Mouse (Mus musculus): ENCODE results near the gene Slc44a2. TPM values are rescaled to one million over a fixed set of nuclear protein-coding genes. Genes with fewer than 3 reads are reported as not detected.

Slc44a2 gene
- 379 TPM for total RNA-seq (2023)

DNA sequence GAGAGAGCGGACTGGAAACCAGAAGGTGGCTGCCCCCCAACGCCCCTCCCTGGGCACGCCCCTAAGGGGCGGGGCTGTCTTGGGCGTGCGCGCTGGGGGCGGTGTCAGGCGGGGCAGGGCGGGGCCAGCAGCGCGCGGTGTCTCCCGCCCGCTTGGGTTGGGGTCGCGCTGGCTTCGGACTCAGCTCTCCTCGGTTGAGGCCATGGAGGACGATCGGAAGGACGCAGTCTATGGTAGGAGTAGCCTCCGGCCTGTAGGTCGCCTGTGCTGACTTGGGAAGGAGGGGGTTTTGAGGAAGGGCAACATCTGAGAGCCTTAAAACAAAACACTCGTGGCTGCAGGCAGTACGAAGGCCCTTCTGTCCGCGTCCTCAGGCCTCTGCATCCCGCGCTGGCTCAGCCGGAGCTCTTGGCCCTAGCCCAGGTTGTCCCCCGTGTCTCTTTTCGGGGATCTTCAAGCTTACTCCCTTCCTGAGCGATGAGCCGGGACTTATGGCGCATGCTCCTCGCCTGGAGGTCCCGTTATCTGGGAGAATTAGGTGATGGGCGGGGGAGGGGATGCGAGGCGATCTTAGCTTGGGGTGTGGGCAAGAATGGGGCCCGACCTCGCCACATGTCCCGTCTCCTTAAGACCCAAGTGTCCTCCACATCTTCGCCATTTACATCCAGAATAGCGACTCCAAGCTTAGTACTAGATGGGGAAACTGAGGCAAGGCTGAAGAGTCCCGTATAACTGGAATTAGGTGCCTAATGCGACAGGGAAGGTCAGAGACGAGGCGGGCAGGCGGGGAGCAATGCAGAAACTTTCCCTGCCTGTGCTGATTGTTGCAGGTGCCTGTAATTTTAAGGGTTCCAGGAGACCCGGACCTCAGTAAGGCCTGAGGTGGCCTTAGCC lies at the start of gene Slc44a2:
TSS of gene Slc44a2 (plus strand) at position 80 of the 894 bp plus-strand sequence.

DNA sequence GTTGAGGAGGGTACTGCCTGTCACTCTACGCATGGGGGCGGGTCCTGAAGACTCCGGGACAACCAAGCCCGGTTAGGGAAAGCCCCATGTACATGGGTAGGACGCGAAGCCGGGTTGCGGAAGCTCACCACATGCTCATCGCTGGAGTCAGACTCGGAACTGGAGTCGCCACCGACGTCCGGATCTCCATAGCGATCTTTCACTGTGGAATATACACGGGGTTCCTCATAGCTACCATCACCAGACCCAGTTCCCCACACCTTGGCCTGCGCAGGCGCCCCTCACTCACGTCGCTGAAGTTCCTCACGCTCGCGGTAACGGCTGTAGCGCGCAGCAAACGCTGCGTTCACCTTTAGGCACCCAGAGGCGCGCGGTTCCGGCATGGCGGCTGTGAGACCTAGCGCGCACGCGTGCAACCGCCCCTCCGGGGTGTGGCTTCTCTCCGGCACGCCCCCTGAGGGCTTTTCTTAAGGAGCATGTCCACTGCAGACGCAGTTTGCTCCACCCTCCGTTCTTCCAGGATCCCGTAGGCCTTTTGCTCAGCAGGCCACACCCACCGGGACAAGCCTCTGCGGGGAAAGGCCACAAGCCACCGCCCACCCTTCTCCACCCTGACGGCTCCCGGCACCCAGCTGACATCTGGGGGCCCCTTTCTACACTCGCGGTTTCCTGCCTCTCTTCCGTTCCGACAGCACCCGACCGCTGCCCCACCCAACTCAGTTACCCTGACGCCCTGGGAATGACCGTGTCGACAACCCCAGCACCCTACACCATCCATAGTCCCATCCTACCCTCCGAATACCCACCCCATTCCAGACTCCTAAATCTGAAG lies 32.7 kb upstream of the Slc44a2 start, which contains the start of gene Kri1:
TSS of gene Kri1 (minus strand) at position 399 of the 832 bp plus-strand sequence.

GRCm38 (mm10) chr9:21291022-21291787 lies 29.3 kb upstream of the Slc44a2 start, which contains the start of gene Cdkn2d:
Cdkn2d (minus strand) TSS chr9:21291407.

GRCm38 (mm10) chr9:21312134-21312533 lies 8.4 kb upstream of the Slc44a2 start, which contains the start of gene Ap1m2:
Ap1m2 (minus strand) TSS chr9:21312337.

GRCm38 (mm10) chr9:21367357-21368111 lies 47.0 kb downstream of the Slc44a2 start, which contains the start of gene Ilf3:
Ilf3 (plus strand) TSS chr9:21367871.

Other genes starting within 250 kb of the Slc44a2 start
- 0.83 TPM for gene Gm49373, start 247.6 kb upstream of the Slc44a2 start, total RNA-seq (2023)
- 27.6 TPM for gene Fdx1l, start 247.1 kb upstream of the Slc44a2 start, total RNA-seq (2023)
- 9.4 TPM for gene Gm38431, start 228.7 kb upstream of the Slc44a2 start, total RNA-seq (2023)
- 112 TPM for gene Raver1, start 228.7 kb upstream of the Slc44a2 start, total RNA-seq (2023)
- gene Tyk2, start 189.5 kb upstream of the Slc44a2 start, total RNA-seq (2023) = 50.3 TPM
- 131 TPM for gene Cdc37, start 170.7 kb upstream of the Slc44a2 start, total RNA-seq (2023)
- 1.6 TPM for gene Pde4a, start 155.0 kb upstream of the Slc44a2 start, total RNA-seq (2023)
- 37.3 TPM for gene Keap1, start 81.3 kb upstream of the Slc44a2 start, total RNA-seq (2023)
- 0.44 TPM for gene S1pr5, start 72.3 kb upstream of the Slc44a2 start, total RNA-seq (2023)
- 51.6 TPM for gene Atg4d, start 55.4 kb upstream of the Slc44a2 start, total RNA-seq (2023)
- gene Kri1, start 32.7 kb upstream of the Slc44a2 start, total RNA-seq (2023) = 172 TPM
- 47.6 TPM for gene Cdkn2d, start 29.3 kb upstream of the Slc44a2 start, total RNA-seq (2023)
- gene Ap1m2, start 8.4 kb upstream of the Slc44a2 start, total RNA-seq (2023) = 4.0 TPM
- 116 TPM for gene Ilf3, start 47.2 kb downstream of the Slc44a2 start, total RNA-seq (2023)
- gene Qtrt1, start 91.1 kb downstream of the Slc44a2 start, total RNA-seq (2023) = 84.4 TPM
- gene Dnm2, start 104.2 kb downstream of the Slc44a2 start, total RNA-seq (2023) = 346 TPM
- gene Tmed1, start 189.6 kb downstream of the Slc44a2 start, total RNA-seq (2023) = 0.47 TPM
- gene AB124611, start 205.5 kb downstream of the Slc44a2 start, total RNA-seq (2023) = 70.4 TPM
- gene Carm1, start 226.2 kb downstream of the Slc44a2 start, total RNA-seq (2023) = 59.5 TPM